Mouse (Mus musculus): ENCODE data around the gene Atrip.

DNA sequence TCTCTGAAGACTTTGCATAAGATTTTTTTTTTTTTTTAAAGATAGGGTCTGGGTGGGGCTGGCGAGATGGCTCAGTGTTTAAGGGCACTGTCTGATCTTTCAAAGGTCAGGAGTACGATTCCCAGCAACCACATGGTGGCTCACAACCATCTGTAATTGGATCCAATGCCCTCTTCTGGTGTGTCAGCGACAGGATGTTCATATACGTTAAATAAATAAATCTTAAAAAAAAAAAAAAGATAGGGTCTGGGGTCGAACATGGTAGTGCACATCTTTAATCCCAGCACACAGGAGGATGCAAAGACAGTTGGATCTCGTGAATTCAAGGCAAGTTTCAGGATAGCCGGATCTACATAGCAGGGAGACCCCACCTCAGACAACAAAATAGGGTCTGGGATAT lies 24.6 kb downstream of the Atrip start:
- no peak for TF ChIP-seq POLR2A (IDR thresholded peaks at IDR 0.05; ENCODE audit: insufficient read depth, low read depth, low read length)
- no peak for TF ChIP-seq CTCF (IDR thresholded peaks at IDR 0.05; ENCODE audit: insufficient read depth, low read depth, low read length)
